Mouse (Mus musculus): Measurements from ENCODE around the gene Ddx23. TPM values are rescaled to one million over a fixed set of nuclear protein-coding genes. Genes with fewer than 3 reads are reported as not detected.

Ddx23 gene
- polyA plus RNA-seq, 1 experiment = 31.8 TPM

DNA sequence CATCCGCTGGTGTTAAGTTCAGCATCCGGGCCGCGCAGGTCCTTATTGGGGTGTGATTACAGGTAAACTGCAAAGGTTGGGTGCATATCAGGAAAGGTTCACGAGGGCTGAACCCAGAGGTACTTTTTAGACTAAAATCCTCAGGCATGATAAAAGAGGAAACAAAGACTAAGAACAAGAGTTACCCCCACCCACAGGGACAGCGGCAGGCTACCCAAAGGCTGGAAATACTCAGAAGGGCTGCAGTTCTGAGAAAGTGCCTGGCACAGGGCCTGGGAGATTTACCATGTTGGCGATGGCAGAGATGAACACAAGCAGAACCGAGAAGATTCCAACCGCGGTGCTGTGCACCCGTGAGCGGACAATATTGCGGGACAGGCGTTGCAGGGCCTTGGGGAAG lies 66.1 kb downstream of the Ddx23 start:
- WGBS = 92% methylated on average over 14 of the region's 14 CpGs
- no peak for TF ChIP-seq CTCF (IDR thresholded peaks at IDR 0.05; ENCODE audit: extremely low read depth, insufficient read depth, insufficient read length, insufficient replicate concordance)
- no peak for TF ChIP-seq POLR2A (IDR thresholded peaks at IDR 0.05; ENCODE audit: low read depth, low read length)
- Histone ChIP-seq H3K27ac (ENCODE audit: insufficient read depth, low read length) (no peak overlapping the region), H3K4me1 (ENCODE audit: control insufficient read depth, insufficient read depth, insufficient read length) (no peaks in the 10 kb centered on the region), H3K27me3 (ENCODE audit: control insufficient read depth, insufficient read depth, low read length) (no peaks in the 10 kb centered on the region), H3K4me3 (ENCODE audit: extremely low read depth, insufficient read depth, insufficient read length) (no peak overlapping the region), H3K36me3 (ENCODE audit: control insufficient read depth, insufficient read depth, low read length) (no peaks in the 10 kb centered on the region)
- DNase-seq (ENCODE audit: low read depth in 1 of 2, low spot score in 2 of 2) = no peak

Other genes with a start within 250 kb of the Ddx23 start
- gene Olfr282, start 231.7 kb downstream of the Ddx23 start, polyA plus RNA-seq (2012; rRNA removed) = not detected in 2 replicates
- not detected in 2 replicates for gene Olfr281, start 210.3 kb downstream of the Ddx23 start, polyA plus RNA-seq (2012; rRNA removed)
- not detected in 2 replicates for gene OR5BS1P, start 193.0 kb downstream of the Ddx23 start, polyA plus RNA-seq (2012; rRNA removed)
- not detected in 2 replicates for gene Lalba, start 180.2 kb downstream of the Ddx23 start, polyA plus RNA-seq (2012; rRNA removed)
- not detected in 2 replicates for gene Olfr279, start 170.5 kb downstream of the Ddx23 start, polyA plus RNA-seq (2012; rRNA removed)
- gene Kansl2, start 128.6 kb downstream of the Ddx23 start, polyA plus RNA-seq (2012; rRNA removed) = 26.6 and 28.9 TPM in 2 replicates
- gene Ccnt1, start 92.0 kb downstream of the Ddx23 start, polyA plus RNA-seq (2012; rRNA removed) = 9.4 and 9.5 TPM in 2 replicates
- gene 4930415O20Rik, start 91.9 kb downstream of the Ddx23 start, polyA plus RNA-seq (2012; rRNA removed) = 0.27 TPM in 1 of 2 replicates, not detected in the other
- 23.2 and 24.2 TPM in 2 replicates for gene Adcy6, start 52.8 kb downstream of the Ddx23 start, polyA plus RNA-seq (2012; rRNA removed)
- gene Cacnb3, start 32.1 kb downstream of the Ddx23 start, polyA plus RNA-seq (2012; rRNA removed) = 22.4 and 31.0 TPM in 2 replicates
- 3.4 and 4.4 TPM in 2 replicates for gene Rnd1, start 14.6 kb upstream of the Ddx23 start, polyA plus RNA-seq (2012; rRNA removed)
- gene Ccdc65, start 45.3 kb upstream of the Ddx23 start, polyA plus RNA-seq (2012; rRNA removed) = not detected in 2 replicates
- gene Fkbp11, start 65.3 kb upstream of the Ddx23 start, polyA plus RNA-seq (2012; rRNA removed) = 16.7 and 18.1 TPM in 2 replicates
- gene Arf3, start 100.3 kb upstream of the Ddx23 start, polyA plus RNA-seq (2012; rRNA removed) = 65.2 and 70.5 TPM in 2 replicates
- gene Wnt10b, start 115.3 kb upstream of the Ddx23 start, polyA plus RNA-seq (2012; rRNA removed) = 0.78 and 0.93 TPM in 2 replicates
- not detected in 2 replicates for gene Wnt1, start 127.0 kb upstream of the Ddx23 start, polyA plus RNA-seq (2012; rRNA removed)
- 0.20 and 0.39 TPM in 2 replicates for gene Ddn, start 146.6 kb upstream of the Ddx23 start, polyA plus RNA-seq (2012; rRNA removed)
- gene Prkag1, start 168.6 kb upstream of the Ddx23 start, polyA plus RNA-seq (2012; rRNA removed) = 42.2 and 45.1 TPM in 2 replicates
- 55.6 and 58.7 TPM in 2 replicates for gene Kmt2d, start 208.3 kb upstream of the Ddx23 start, polyA plus RNA-seq (2012; rRNA removed)
- 5.4 and 6.0 TPM in 2 replicates for gene Rhebl1, start 231.6 kb upstream of the Ddx23 start, polyA plus RNA-seq (2012; rRNA removed)
- gene Dhh, start 235.6 kb upstream of the Ddx23 start, polyA plus RNA-seq (2012; rRNA removed) = 1.6 and 2.3 TPM in 2 replicates

Measured in spleen, adult 2 months (tissue).